Mouse (Mus musculus) neutrophil, adult 5-6 weeks (primary cell): ENCODE results near the gene 4930568D16Rik. TPM values are rescaled to one million over a fixed set of nuclear protein-coding genes. Genes with fewer than 3 reads are reported as not detected.

Experiments
- ATAC-seq: fragments of 151-379, 151-347 bp; 2 replicates; pipeline ENCODE4 v1.8.0; 2017; ENCODE audit warnings: mild to moderate bottlenecking, moderate TSS enrichment; ENCODE audit not compliant: insufficient number of reproducible peaks, poor library complexity, low FRiP score, severe bottlenecking; ENCODE audit errors: extremely low read depth
- total RNA-seq: library from RNA; stranded (forward); fragments of 200-1000 nt; gene quantifications from 2 replicates; pipeline ENCODE4 v1.2.3, GENCODE M21; 2017

Gene 4930568D16Rik
- total RNA-seq, 1 experiment from 2014 or later: not detected

DNA sequence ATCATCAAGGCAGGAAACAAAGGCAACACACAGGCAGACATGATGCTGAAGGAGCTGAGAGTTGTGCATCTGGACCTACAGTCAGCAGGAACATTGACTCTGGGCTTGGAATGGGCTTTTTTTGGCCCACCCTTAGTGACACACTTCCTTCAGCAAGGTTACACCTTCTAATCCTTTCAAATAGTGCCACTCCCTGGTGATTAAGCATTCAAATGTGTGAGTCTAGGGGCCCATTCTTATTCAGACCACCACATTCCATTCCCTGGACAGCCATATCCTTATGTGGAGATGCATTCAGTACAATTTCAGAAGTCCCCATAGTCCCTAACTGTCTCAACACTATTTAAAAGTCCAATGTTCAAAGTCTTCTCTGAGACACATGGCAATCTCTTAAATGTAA lies 3.2 kb upstream of the 4930568D16Rik start:
- no peak for ATAC-seq

DNA sequence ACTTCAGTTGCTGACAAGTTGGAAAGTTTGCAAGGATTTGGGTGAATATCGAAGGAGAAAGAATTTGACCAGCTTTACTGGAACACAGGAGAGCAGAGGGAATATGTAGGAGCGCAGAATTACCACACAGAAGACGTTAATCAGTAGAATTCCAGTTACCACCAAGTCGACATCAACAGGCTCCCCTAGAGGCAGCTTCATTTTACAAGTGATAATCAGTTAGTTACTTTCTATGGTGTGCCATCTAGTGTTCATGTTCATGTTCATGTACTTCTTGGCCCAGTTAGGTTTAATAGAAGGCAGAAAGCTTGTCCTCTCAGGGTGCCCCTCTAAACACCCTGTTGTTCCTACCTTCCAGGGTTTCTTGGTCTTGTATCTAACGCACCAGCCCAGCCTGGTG lies 18.3 kb downstream of the 4930568D16Rik start:
- ATAC-seq: peak; percentile 53; the same call in 1 of the 2 replicates

DNA sequence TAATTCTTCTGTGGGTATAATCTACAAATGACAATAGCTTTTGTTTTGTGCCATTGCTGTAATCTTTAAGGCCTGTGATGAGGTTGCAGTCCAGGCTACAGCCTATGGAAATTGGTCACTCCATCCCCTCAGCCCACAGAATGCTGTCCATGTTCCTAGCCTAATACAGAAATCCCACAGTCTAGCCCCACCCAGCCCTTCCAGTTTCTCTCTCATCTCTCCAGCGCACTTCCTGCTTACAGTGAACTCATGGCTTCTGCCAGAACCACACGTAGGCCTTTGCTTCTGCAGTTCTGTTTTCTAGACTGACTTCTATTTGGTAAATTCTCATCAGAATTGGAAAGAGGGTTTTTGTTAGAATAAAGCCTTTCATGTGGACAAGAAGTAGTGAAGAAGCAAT lies 21.5 kb downstream of the 4930568D16Rik start:
- ATAC-seq: no peak

DNA sequence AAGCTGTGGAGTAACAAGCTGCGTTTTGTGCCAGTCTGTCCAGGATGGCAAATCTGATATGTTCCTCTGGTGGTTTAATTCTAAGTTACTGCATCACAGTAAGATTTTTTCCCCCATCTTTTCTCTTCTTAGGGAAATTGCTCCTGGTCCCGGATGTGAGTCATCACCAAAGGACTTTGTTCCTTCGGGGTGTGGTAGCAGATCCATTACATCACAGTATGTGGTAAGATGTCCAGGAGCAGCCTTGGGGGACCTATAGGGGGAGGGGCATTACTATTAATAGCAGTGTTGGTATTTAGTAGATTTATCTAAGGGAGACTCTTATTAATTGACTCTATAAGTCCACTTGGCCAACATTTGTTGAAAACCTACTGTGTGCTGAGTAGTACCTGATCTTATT lies 24.9 kb downstream of the 4930568D16Rik start:
- ATAC-seq: no peak

DNA sequence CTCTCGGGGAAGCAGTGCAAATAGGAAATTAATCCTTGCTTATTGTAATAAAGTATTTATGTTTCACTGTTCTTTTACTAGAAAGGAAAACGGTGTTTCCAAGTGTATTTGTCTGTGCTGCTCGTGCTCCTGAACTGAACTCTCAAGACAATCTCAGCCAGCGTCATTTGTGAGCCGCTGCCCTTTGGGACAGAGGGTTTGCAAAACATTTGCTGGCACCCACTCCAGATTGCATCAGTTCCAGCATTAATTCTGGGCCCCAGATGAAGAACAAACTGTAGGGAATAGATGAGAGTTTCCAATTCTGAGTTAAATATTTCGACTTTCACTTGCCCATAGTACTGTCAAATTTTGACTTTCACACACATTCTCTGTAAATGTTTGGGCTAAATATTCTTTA lies 28.8 kb downstream of the 4930568D16Rik start:
- ATAC-seq: no peak

DNA sequence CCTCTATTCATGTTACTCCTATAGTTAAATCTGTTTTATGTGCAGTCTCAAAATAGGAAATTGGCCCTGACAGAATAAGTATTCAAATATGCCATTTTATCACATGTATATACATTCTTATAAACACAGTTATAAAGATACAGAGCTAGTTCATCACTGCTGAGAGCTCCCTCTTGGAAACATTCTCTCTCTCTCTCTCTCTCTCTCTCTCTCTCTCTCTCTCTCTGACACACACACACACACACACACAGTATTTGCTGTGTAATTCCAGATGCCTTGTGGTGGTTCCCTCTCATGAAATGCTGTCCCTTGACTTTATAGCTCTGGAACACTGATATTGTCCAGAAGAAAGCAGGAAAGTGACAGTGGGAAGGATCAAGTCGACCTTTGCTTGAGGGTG lies 29.5 kb downstream of the 4930568D16Rik start:
- no peak for ATAC-seq

DNA sequence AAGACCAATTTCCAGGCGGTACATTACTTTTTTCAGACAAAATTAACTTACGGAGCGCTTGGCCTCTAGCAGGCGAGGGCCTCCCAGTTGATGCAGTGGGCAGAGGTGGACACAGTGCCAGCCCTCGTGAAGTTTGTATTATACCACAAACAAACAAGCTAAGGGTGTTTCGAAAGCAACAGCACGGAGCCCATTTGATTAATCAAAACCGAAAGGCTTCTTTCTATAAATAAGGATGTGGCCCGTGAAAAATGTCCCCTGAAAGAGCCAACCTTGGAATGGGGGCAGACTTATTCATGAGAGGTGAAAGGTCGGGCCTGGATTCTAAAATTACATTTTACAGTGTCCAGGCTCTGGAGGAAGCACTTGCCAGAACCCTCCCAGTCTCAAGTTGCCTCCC lies 30.1 kb downstream of the 4930568D16Rik start:
- ATAC-seq: no peak

DNA sequence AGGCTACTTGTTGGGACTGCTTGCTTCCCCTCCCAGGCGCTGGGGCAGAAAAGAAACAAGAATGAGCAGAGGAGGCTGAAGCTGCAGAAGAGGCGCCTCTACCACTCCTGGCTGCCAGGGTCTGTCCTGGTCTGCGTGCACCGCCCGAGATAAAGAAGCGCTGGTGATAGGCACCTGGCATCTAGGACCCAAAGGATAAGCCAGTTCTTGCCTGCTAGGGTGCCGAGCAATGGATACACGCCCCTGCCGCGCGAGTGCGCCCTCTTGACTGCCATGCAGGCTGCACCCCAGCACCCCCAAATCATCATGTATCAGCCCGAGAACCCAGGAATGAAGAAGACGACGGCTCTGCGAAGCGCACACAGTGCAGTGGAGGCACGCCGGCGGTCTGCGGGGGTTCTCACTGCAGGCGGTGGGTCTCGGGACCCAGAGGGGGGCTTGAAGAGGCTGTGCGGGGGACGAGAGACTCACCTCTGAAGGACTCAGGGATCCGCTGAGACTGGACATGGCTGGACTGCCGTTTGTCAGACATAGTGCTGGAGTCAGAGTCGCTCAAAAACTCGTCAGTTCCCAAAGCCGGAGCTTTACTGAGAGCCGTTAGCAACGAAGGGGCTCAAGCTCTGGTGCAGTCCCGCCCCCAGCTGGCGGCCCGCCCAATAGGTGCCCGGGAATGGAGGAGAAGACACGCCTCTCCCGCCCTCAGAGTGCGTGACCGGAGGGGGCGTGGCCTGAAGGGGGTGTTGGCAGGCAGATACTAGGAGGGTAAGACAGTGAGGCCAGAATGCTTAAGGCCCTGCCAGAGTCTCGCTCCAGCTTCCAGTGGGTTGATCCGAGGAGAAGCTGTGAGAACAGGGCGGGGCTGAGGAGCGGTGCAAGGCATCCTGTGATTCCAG lies 30.9 kb downstream of the 4930568D16Rik start, which contains the start of gene Stom:
Gene Stom (minus strand): TSS at position 589 of the 893 bp plus-strand sequence.
- ATAC-seq: peak; percentile 99

DNA sequence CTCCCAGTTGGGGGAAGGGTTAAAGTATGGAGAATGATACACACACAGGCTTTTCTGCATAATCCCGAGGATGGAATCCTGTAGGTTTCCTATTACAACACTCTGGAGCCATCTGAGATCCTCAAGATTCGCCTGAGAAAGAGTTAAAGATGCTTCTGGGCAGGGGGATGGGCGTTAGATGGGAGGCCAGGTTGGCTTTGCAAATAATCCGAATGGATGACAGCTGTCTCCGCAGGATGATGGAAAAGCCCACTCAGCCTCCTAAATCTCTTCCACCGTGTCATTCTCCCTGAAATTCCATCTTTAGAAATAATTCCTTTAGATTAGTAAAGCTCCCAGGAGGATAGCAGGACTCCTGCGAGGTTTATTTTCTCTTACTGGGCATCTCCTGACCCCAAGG lies 31.9 kb downstream of the 4930568D16Rik start:
- ATAC-seq: no peak

DNA sequence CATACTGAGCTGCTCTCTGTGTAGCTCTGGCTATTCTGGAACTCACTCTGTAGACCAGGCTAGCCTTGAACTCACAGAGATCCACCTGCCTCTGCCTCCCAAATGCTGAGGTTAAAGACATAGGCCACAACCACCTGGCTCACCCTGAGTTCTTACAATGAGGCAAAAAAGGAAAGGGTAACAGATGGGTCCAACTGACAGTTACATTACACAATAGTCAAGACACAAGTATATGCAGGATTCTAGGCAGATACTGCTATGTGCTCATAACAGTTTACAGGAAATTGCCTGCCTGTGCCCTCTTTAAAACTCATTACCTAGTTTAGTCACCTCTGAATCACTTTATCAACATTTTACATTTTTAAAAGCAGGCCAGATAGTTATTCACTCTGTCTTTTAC lies 33.9 kb downstream of the 4930568D16Rik start:
- ATAC-seq: no peak

DNA sequence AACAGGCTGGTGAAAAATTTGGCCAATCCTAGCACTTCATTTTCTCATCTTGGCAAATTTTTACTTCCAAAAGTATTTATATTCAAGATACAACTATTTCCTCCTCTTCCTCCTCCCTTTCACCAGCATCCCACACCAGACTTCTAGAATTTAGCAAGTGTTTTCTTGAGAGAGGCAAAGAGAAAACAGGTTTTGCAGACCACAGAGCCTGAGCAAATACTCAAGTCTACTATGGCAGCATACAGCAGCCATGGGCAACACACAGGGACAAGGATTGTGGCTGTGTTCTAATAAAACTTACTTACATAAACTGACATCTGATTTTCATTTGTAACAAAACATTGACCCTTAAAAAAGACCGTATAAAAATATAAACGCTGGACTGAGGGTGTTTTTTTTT lies 36.3 kb downstream of the 4930568D16Rik start:
- no peak for ATAC-seq

DNA sequence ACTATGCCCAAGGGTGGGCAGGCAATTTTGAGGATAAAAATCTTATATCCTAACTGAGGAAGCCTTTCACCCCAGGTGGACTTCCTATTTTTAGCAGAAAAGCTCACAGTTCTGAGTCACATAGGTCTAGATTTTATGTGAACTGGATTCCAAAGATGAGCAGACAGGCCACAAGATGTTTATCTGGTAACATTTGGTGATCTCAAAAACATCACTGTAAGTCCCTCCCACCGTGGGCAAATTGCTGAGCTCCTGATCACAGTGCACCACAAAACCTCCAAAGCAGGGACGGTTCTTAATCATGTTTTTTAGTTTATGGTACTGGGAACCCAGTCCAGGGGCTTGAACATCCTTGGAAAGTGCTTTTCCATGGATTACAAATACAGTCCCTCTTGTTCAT lies 38.5 kb downstream of the 4930568D16Rik start:
- no peak for ATAC-seq

DNA sequence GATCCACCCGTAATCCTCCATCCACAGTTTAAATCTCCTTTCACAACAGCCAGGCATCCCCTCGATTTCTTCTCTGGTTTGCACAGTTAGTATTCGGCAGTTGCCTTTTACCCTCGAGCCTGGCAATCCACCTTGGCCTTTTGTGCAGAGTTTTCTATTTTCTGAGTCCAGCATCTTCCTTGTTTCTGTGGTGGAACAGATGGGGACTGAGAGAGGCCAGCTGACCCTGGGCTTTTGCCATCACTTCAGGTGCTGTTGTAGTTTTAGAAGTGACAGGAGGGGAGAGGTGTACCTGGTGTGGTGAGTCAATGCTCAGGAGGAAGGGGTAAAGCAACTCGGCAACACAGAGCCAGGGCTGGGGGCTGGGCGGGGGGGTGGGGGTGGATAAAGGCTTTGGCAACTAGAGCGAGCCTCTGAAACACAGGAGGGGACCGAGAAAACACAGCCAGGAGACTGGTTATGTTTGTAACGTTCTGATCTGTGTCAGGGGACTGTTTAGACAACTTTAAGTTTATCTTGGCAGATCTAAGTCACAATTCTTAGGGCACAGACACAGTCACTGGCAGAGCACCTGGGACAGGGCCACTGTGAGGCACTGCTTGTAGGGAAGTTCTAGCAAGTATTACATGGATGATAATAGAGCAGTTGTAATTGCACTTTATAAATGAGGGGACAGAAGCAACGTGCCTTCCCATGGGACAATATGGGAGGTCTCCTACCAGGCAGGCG lies 39.3 kb downstream of the 4930568D16Rik start:
- ATAC-seq: no peak

DNA sequence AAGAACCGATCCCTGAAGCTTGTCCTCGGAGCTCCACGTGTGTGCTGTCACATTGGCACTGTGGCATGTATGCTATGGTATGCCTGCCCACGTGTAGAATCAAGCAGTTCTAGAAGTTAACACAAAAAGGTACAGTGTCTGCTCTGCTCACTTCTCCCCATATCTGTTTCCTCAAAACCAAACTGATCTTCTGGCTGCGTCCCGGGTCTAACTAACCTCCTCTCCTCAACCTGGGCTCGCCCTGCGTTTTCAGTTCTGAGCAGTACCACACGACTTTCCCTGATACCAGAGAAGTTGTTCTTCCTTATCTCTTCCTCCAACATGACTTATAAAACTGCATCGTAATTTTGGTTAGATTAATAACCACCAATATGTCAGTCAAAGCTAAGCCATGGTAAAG lies 39.9 kb downstream of the 4930568D16Rik start:
- no peak for ATAC-seq

DNA sequence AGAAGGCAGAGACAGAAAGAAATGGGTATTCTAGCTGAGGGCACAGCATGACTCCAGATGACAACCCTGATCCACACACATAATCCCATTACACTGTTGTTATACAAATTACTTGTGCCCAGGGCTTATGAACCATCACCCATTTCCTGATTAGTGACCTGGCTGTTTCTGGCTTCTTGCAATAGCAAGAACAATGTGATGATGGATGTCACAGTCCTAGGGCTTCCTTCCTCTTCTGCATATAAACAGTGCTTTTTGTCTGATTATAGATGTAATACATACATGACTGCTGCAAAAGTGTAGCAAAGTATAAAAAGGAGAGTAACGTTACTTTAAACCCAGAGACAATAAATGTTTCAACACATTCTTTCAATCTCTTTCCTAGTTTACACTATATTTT lies 40.6 kb downstream of the 4930568D16Rik start:
- no peak for ATAC-seq

DNA sequence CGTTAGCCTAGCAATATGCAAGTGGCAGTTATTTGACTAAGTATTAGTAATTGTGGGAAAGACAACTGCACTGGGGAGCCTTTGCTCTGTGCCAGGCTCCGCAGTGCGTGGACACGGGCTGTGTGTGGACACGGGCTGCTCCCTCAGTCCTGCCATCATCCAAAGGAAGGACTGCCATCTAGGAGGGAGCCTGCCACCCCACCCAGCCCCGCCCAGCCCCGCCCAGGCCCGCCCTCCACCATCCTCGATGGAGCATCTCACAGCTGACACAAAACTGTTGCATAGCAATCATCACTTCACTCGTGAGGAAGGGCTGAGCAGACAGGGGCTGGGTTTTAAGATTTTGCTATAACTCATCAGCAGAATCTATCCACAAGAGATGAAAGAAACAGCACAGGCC lies 41.6 kb downstream of the 4930568D16Rik start:
- no peak for ATAC-seq

DNA sequence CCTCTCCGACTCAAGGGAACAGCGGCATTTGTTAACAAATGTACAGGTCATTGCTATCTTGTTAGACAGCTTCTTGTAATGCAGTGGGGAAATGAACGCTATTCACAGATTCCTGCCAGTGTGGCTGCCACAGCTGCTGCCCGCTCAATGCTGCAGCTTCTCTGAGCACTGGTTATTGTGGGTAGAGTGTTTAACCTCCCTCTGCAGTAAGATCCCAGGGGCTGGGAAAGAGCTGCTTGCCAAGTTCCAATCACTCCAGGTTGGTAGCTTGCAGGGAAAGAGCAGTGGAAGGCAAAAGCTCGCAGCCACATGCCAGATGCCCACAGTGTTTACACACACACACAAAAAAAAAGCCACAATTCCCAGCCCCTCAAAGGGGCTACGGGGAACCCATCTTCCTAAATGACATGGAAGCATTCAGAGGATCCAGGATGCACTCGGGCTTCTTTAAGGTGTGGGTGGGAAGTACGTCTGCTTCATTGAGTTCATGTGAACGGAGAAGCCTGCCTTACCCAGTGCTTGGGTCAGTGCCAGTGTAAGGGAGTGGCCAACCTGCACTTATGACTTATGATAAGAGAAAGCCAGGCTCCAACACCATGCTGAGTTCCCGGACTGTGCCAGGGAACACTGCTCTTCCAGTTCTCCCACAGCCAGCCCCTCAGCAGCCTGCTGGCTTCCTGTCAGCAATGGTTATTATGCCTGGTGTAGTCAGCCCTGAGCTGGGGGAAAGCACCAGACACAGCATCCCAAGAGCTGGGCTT lies 44.9 kb downstream of the 4930568D16Rik start:
- no peak for ATAC-seq

DNA sequence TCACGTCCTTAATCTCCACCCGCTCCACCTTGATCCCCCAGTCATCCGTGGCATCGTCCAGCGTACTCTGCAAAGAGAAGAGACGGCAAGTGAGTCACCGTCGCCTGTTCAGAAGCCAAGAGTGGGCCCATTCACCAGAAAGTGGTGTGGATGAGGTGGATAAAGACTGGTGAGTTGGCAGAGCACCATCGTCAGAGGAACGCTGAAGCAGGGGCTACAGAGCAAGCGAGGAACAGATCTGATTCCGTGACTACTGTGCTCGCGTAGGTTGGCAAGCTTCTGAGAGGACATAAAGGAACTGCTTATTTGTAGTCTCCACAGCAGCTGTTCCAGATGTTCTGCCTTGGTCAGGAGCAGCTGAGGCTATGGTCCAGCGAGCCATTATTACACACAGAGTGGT lies 47.1 kb downstream of the 4930568D16Rik start:
- no peak for ATAC-seq

DNA sequence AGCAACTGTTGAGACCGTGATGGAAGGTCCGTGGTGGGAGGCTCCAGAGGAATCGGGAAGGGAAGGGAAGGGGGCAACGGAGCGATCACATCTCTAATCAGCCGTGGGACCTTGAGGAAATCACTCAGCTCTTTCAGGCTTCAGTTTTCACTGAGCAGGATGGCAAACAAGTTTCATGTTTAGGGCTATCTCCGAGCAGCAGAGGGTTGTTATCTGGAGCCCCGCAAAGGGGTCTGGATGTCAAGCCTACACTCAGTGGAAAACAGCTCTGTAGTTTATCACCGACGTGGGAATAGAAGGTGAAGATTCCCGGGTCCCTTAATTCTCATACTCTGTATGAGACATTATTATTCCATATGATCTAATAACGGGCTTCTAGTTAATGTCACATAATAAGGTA lies 49.1 kb downstream of the 4930568D16Rik start:
- no peak for ATAC-seq
